Mouse (Mus musculus) lung, postnatal 4 days (tissue): ENCODE results near the gene Sult2a7.

Experiments used
- DNase-seq, 2 experiments: peaks; one replicate each; pipeline ENCODE4 v3.0.0; 2021

Gene Sult2a7

DNA sequence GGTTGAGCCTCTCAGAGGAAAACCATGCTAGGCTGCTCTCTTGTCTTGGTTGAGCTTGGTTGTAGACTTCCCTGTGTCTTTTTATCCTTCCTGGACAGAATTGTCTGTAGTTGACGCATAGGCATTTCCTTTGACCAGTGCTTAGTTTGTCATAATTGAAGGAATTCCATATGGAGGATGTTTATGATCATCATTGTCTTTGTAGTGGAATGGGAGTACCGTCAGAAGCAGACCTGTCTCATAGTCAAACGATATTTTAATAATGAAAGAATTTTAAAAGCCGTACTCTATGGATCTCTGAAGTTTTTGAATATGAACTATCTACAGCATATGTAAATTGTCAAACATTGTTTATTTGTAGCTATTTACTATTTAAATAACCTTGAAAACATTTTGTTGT lies at the start of gene Sult2a7:
Gene Sult2a7, minus strand, starts transcription at position 101 of the 400 bp plus-strand sequence.
- DNase-seq, result no peak

GRCm38 (mm10) chr7:14525280-14525679 lies 31.2 kb upstream of the Sult2a7 start:
- DNase-seq, result no peak

- DNase-seq, result no peak
These were observed 28.6 kb upstream of the Sult2a7 start for GRCm38 (mm10) chr7:14522636-14523035.

DNA sequence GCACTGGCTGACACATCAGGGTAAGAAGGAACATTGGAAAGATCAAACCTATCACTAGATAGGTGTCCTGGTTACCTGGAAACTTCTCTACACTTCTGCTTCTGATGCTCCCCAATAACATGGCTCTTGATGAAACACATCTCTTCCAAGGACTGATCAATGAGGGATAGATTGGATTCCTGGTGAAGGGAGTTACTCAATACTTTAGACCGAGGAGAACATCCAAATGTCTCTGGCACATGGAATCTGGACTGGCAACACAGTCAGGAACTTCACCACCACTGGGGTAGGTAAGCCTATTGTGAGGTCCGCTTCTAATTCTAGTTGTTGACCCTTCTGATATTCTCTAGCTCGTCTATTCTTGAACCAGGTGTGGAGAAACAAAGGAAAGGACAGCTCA lies 24.3 kb upstream of the Sult2a7 start:
- DNase-seq, result no peak

GRCm38 (mm10) chr7:14492886-14493285 lies 1.1 kb downstream of the Sult2a7 start:
- no peak for DNase-seq

DNA sequence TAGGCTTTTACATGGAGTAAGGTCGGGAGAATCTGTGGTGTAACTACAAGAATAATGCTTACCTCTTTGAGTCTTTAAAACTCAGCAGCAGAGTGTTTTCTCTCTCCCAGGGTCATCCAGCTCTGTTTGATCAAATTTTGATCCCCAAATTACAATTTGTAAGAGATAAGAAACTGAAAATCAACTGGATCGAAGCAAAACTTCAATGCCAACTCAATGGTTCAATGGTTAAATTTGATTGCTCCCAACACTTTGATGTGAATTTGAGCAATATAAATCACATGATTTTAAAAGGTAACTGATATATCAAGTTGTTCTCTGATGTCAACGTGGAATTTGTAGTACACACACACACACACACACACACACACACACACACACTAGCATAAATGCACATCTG lies 47.5 kb downstream of the Sult2a7 start, which contains the start of gene Sult2a8:
Gene Sult2a8, minus strand, starts transcription at position 236 of the 400 bp plus-strand sequence.
- no peak for DNase-seq

GRCm38 (mm10) chr7:14439581-14439980 lies 54.4 kb downstream of the Sult2a7 start:
- DNase-seq, result no peak

DNA sequence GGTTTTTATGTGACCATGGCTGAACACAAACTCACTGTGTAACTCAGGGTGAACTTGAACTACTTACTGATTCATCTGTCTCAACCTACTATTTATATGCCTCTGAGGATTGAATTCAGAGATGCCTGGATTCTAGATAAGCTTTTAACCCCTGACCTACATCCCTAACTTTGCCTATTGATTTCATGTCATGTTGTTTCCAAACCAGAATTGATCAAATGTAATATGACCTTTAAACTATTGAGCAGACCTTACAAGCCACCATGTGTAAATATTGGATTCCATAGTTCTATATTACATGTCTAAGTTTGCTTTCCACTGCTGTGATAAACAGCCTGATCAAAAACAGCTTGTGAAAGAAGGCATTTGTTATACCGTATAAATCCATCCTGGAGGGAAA lies 55.5 kb downstream of the Sult2a7 start:
- no peak for DNase-seq

GRCm38 (mm10) chr7:14438029-14438428 lies 56.0 kb downstream of the Sult2a7 start:
- DNase-seq, result no peak
